Mouse (Mus musculus) thymus, postnatal 36 days (tissue): ENCODE measurements around the gene Gm42669.
A peak's percentile ranks its signal among the peaks of the same experiment; 100 is the strongest.

ENCODE experiments used
- DNase-seq, 2 experiments: peaks; one replicate each; pipeline ENCODE4 v3.0.0; 2022; ENCODE audit warnings: mixed read lengths in 2 of 2

Gene Gm42669

GRCm38 (mm10) chr5:107521897-107522296 lies 14.5 kb downstream of the Gm42669 start:
- no peak for DNase-seq

GRCm38 (mm10) chr5:107524281-107524680 lies 16.9 kb downstream of the Gm42669 start:
- DNase-seq = peak in 1 of 2 experiments; percentile 10

GRCm38 (mm10) chr5:107528856-107529255 lies 21.4 kb downstream of the Gm42669 start:
- no peak for DNase-seq

- DNase-seq = no peak
Observed at GRCm38 (mm10) chr5:107533590-107533989, 26.2 kb downstream of the Gm42669 start.

GRCm38 (mm10) chr5:107534581-107534980 lies 27.2 kb downstream of the Gm42669 start, which contains the start of gene 1700028K03Rik:
1700028K03Rik (plus strand) TSS chr5:107534709.
- DNase-seq = no peak

- no peak for DNase-seq
Observed at GRCm38 (mm10) chr5:107541696-107542095, 34.3 kb downstream of the Gm42669 start.

- no peak for DNase-seq
Observed at GRCm38 (mm10) chr5:107545927-107546326, 38.5 kb downstream of the Gm42669 start.

GRCm38 (mm10) chr5:107547955-107548354 lies 40.5 kb downstream of the Gm42669 start:
- DNase-seq = no peak

- DNase-seq = no peak
Observed at GRCm38 (mm10) chr5:107548444-107548843, 41.0 kb downstream of the Gm42669 start.

GRCm38 (mm10) chr5:107554336-107554735 lies 46.9 kb downstream of the Gm42669 start:
- no peak for DNase-seq

GRCm38 (mm10) chr5:107556969-107557368 lies 49.5 kb downstream of the Gm42669 start:
- no peak for DNase-seq

GRCm38 (mm10) chr5:107569148-107569547 lies 61.7 kb downstream of the Gm42669 start:
- DNase-seq = no peak

- peak; percentile 90 to 91 for DNase-seq
Observed at GRCm38 (mm10) chr5:107597301-107598077, 90.1 kb downstream of the Gm42669 start, which contains the start of the genes Rpap2 and Glmn. Rpap2 (plus strand) TSS chr5:107597373. Glmn (minus strand) TSS chr5:107597888.

GRCm38 (mm10) chr5:107598380-107598779 lies 91.0 kb downstream of the Gm42669 start:
- DNase-seq = no peak

- DNase-seq = peak; percentile 63 to 64
Observed at GRCm38 (mm10) chr5:107611224-107611623, 103.8 kb downstream of the Gm42669 start.

GRCm38 (mm10) chr5:107617986-107618385 lies 110.6 kb downstream of the Gm42669 start:
- no peak for DNase-seq

- DNase-seq = no peak
Observed at GRCm38 (mm10) chr5:107621327-107621726, 113.9 kb downstream of the Gm42669 start.
